Comparison of ENCODE assay signal across 7 mouse cellular contexts in genomic region chr1:45311388-45311787, GRCm38 (mm10). TPM values are rescaled to one million over a fixed set of nuclear protein-coding genes. Genes with fewer than 3 reads are reported as not detected.
DNase-seq lines count a peak whose midpoint lies in the region; ATAC-seq and TF ChIP-seq lines count a peak whose summit lies in the region.

Gene Col3a1, plus strand, starts transcription at chr1:45311538.

- H3K4me3 ChIP-seq in hindbrain, embryonic 12.5 days: peak within 1 kb of the TSS; percentile 20
- peak within 1 kb of the TSS; percentile 53 for H3K4me3 ChIP-seq in limb, embryonic 14.5 days (replicated peaks; ENCODE audit: low read length)
- H3K4me3 ChIP-seq in midbrain, postnatal 0 days (ENCODE audit: low read depth, low read length): no peak within 1 kb of the TSS

- H3K27ac ChIP-seq in hindbrain, embryonic 12.5 days: peak within 1 kb of the TSS; percentile 46; the same call in 1 of the 2 replicates
- peak within 1 kb of the TSS; percentile 98 for H3K27ac ChIP-seq in limb, embryonic 14.5 days (replicated peaks; ENCODE audit: low read depth, low read length)
- no peak within 1 kb of the TSS for H3K27ac ChIP-seq in midbrain, postnatal 0 days (ENCODE audit: low read depth, low read length)

- peak; percentile 98; the same call in 1 of the 2 replicates for TF ChIP-seq POLR2A in limb, embryonic 14.5 days (IDR thresholded peaks at IDR 0.05; ENCODE audit: borderline replicate concordance, extremely low read depth, insufficient read depth, insufficient read length)

- 69% methylated on average over 4 of the region's 4 CpGs for WGBS in hindbrain, embryonic 12.5 days
- 0% methylated on average over 4 of the region's 4 CpGs for WGBS in limb, embryonic 14.5 days
- WGBS in midbrain, postnatal 0 days: 78% methylated on average over 4 of the region's 4 CpGs

- DNase-seq in embryo, embryonic 10.5 days (ENCODE audit: low spot score): peak; percentile 66
- DNase-seq in gastrocnemius, adult 18-20 months (ENCODE audit: low spot score): peak; percentile 76
- DNase-seq in limb, embryonic 14.5 days (ENCODE audit: low spot score): peak; percentile 89
- DNase-seq in midbrain, postnatal 0 days (ENCODE audit: low spot score): no peak
- no peak for DNase-seq in cerebellum, adult 9-10 months
- DNase-seq in frontal cortex, postnatal 36 days (ENCODE audit: low spot score in 2 of 2): no peak

- H3K9ac ChIP-seq in hindbrain, embryonic 12.5 days: no peak within 1 kb of the TSS
- H3K9ac ChIP-seq in limb, embryonic 14.5 days (ENCODE audit: low read depth, low read length, severe bottlenecking): peak within 1 kb of the TSS; percentile 73
- no peak within 1 kb of the TSS for H3K9ac ChIP-seq in midbrain, postnatal 0 days (replicated peaks; ENCODE audit: low read length, poor library complexity, severe bottlenecking)

- no peaks in the 10 kb centered on the region for H3K4me1 ChIP-seq in hindbrain, embryonic 12.5 days
- peaks cover 5% of the 10 kb centered on the region; the same call in 1 of the 2 replicates for H3K4me1 ChIP-seq in limb, embryonic 14.5 days (ENCODE audit: control insufficient read depth, insufficient read depth, low read length)
- no peaks in the 10 kb centered on the region for H3K4me1 ChIP-seq in midbrain, postnatal 0 days (ENCODE audit: insufficient read depth, low read length)

- no peaks in the 10 kb centered on the region for H3K27me3 ChIP-seq in hindbrain, embryonic 12.5 days
- no peaks in the 10 kb centered on the region for H3K27me3 ChIP-seq in limb, embryonic 14.5 days (ENCODE audit: control insufficient read depth, insufficient read depth, low read length)
- H3K27me3 ChIP-seq in midbrain, postnatal 0 days (ENCODE audit: insufficient read depth, low read length): no peaks in the 10 kb centered on the region

- no peaks in the 10 kb centered on the region for H3K36me3 ChIP-seq in hindbrain, embryonic 12.5 days
- peaks cover 3% of the 10 kb centered on the region; the same call in 1 of the 2 replicates for H3K36me3 ChIP-seq in limb, embryonic 14.5 days (ENCODE audit: control insufficient read depth, insufficient read depth, low read length)
- no peaks in the 10 kb centered on the region for H3K36me3 ChIP-seq in midbrain, postnatal 0 days (ENCODE audit: insufficient read depth, low read length)

- H3K4me2 ChIP-seq in hindbrain, embryonic 12.5 days (replicated peaks): no peak within 1 kb of the TSS
- peak within 1 kb of the TSS; percentile 45 for H3K4me2 ChIP-seq in limb, embryonic 14.5 days (replicated peaks; ENCODE audit: low read depth, low read length, severe bottlenecking)
- H3K4me2 ChIP-seq in midbrain, postnatal 0 days (ENCODE audit: low read depth, low read length, poor library complexity, severe bottlenecking): no peak within 1 kb of the TSS

- TF ChIP-seq CTCF in midbrain, postnatal 0 days (IDR thresholded peaks at IDR 0.05): no peak

- no peaks in the 10 kb centered on the region for H3K9me3 ChIP-seq in hindbrain, embryonic 12.5 days (replicated peaks)
- no peaks in the 10 kb centered on the region for H3K9me3 ChIP-seq in limb, embryonic 14.5 days (ENCODE audit: control insufficient read depth, low read length)
- H3K9me3 ChIP-seq in midbrain, postnatal 0 days (ENCODE audit: low read length): no peaks in the 10 kb centered on the region

- no peak for ATAC-seq in hindbrain, embryonic 12.5 days (ENCODE audit: low FRiP score)
- peak; percentile 83 for ATAC-seq in limb, embryonic 14.5 days (ENCODE audit: low FRiP score, low read depth)
- ATAC-seq in midbrain, postnatal 0 days (ENCODE audit: low FRiP score): no peak

RNA-seq across cellular contexts. Expression of gene Col3a1, which starts in this region (rescaled TPM):
- total RNA-seq in gastrocnemius, adult 18-20 months (2021): 10 to 100 TPM; 72.3 to 85.2 TPM
- polyA plus RNA-seq in hindbrain, embryonic 12.5 days (2016; fragmentation: Nextera tagmentation; extraction: Ambion mirVana): 539 and 733 TPM in 2 replicates
- 1,105 and 1,514 TPM in 2 replicates for polyA plus RNA-seq in limb, embryonic 14.5 days (2012; rRNA removed)
- polyA plus RNA-seq in limb, embryonic 14.5 days (2014; fragmentation: Nextera tagmentation; extraction: Ambion mirVana): 2,620 and 2,998 TPM in 2 replicates
- total RNA-seq in midbrain, postnatal 0 days (2014; rRNA removed): 124 and 129 TPM in 2 replicates
- 95.9 and 99.8 TPM in 2 replicates for polyA plus RNA-seq in midbrain, postnatal 0 days (2015; fragmentation: Nextera tagmentation; extraction: Ambion mirVana)

Comparison
In these comparisons a context has a peak if more than half of its experiments do, and no peak if none do; other contexts are left out.
1. DNase-seq: peak in embryo, embryonic 10.5 days (single experiment), gastrocnemius, adult 18-20 months (single experiment) and limb, embryonic 14.5 days (single experiment); none in midbrain, postnatal 0 days (single experiment), cerebellum, adult 9-10 months (single experiment) and frontal cortex, postnatal 36 days (0 of 2).